Mouse (Mus musculus) kidney, adult 11 months (tissue): ENCODE results near the gene Olfr473.
"Not testable (repeated sequence)": the region's sequence is repeated elsewhere in the genome, so short reads cannot be mapped to it uniquely, and the experiment has no call there.

Experiments
- DNase-seq: peaks from one replicate; pipeline ENCODE4 v3.0.0; 2022

Gene Olfr473

GRCm38 (mm10) chr7:107930146-107930545, at the start of gene Olfr473:
Olfr473 (plus strand) TSS chr7:107930446.
- no peak for DNase-seq

GRCm38 (mm10) chr7:107897602-107898001, 32.6 kb upstream of the Olfr473 start, which contains the start of gene Olfr472:
Olfr472 (plus strand) TSS chr7:107897902.
- no peak for DNase-seq

- not testable (repeated sequence) for DNase-seq
Observed at GRCm38 (mm10) chr7:107952539-107952938, 22.3 kb downstream of the Olfr473 start.

- DNase-seq: no peak
Observed at GRCm38 (mm10) chr7:107954343-107954742, 24.1 kb downstream of the Olfr473 start, which contains the start of gene Olfr474. Olfr474 (plus strand) TSS chr7:107954643.

DNA sequence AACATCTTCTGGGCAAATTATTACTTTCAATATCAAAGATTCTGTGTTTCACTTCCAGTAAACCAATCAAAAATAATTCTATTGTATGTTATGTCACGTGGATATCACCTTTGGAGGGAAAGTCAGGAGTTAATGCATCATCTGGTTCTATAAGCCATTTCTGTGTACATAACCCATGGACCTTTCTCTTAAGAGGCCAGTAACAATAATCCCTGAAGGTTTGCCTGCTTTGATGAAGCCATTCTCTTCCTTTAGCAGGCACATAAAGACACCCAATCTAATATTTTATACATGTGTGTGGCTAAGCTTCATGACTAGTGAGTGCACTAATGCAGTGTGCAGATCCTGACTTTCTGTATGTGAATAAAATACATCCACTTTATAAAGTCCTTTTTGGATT, 34.3 kb downstream of the Olfr473 start, which contains the start of gene Olfr476:
Gene Olfr476, plus strand, starts transcription at position 301 of the 400 bp plus-strand sequence.
- no peak for DNase-seq
